Mouse (Mus musculus): ENCODE measurements at regions not wholly inside any gene's neighbourhood (a gene's known extent, or its start where the extent isn't known, plus 50 kb on each side); places are given as distances from the start of the nearest gene placed in this dataset.
"Not testable (repeated sequence)": the region's sequence is repeated elsewhere in the genome, so short reads cannot be mapped to it uniquely, and the experiment has no call there.

- DNase-seq (ENCODE audit: low spot score in 2 of 2), result peak; percentile 20 to 78
- intact Hi-C loops (cut with DNase I), result no loop called here
Measured at GRCm38 (mm10) chr5:40929127-40929526, 778.8 kb downstream of the Rab28 start.

DNA sequence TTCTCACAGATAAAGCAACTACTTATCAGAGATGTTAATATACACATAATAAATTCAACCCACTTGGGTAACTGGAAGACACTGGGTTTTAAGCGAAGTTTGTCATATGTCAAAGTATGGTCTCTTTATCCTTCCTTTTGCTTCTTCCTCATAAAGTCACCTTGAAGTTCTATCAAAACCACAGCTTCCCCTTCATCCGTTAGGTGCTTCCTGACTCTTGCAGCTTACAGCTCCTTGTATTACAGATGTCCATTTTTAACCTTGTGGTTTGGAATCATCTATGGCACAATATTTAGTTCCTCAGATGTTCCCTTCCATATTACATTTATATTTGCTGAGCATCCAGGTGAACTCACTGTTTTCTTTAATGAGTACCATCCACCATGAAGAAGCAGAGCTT lies 787.0 kb downstream of the Rab28 start:
- intact Hi-C loops (cut with DNase I), result no loop called here
- no peak for DNase-seq (ENCODE audit: low spot score in 2 of 2)

GRCm38 (mm10) chr5:40908803-40909202 lies 799.2 kb downstream of the Rab28 start:
- intact Hi-C loops (cut with DNase I), result no loop called here

GRCm38 (mm10) chr5:40901742-40902141 lies 806.2 kb downstream of the Rab28 start:
- peak in 1 of 2 experiments; percentile 47 for DNase-seq (ENCODE audit: low spot score in 2 of 2)
- intact Hi-C loops (cut with DNase I), result no loop called here

More at GRCm38 (mm10) chr5:40908803-40909202, 799.2 kb downstream of the Rab28 start:
- no peak for DNase-seq (ENCODE audit: low spot score in 2 of 2)

GRCm38 (mm10) chr5:40882886-40883285 lies 825.1 kb downstream of the Rab28 start:
- intact Hi-C loops (cut with DNase I), result no loop called here

DNA sequence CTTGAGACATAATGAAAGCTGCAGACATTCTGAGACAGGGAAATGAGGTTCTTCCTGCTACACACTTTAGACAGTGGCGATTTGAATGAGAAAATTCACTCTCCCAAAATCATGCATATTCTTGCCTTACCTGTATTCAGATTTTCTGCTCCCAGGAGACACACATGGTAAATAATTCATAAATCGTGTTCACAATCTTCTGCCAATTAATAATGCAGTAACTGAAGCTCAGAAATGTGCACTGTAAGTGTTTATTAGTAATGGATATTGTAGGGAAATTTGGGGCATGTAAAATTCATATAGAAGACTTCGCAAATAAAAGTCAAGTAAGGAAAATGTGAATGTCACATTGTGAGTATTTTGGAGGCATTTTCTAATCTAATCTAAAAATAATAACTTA lies 830.2 kb downstream of the Rab28 start:
- DNase-seq (ENCODE audit: low spot score in 2 of 2), result no peak
- intact Hi-C loops (cut with DNase I), result no loop called here

More at GRCm38 (mm10) chr5:40882886-40883285, 825.1 kb downstream of the Rab28 start:
- no peak for DNase-seq (ENCODE audit: low spot score in 2 of 2)

- intact Hi-C loops (cut with DNase I); DNase-seq (ENCODE audit: low spot score in 2 of 2): not testable (repeated sequence)
Measured at GRCm38 (mm10) chr5:40862349-40862748, 845.6 kb downstream of the Rab28 start.
